Mouse (Mus musculus): ENCODE measurements around the gene Dnmt1. TPM values are rescaled to one million over a fixed set of nuclear protein-coding genes. Genes with fewer than 3 reads are reported as not detected.

Dnmt1 gene
- total and polyA plus RNA-seq, 3 experiments: 148 to 209 (median 197) TPM

GRCm38 (mm10) chr9:20887191-20887590 is 72.5 kb downstream of the Dnmt1 start:
- Histone ChIP-seq H3K9me3 (replicated peaks) (peaks cover 9% of the 10 kb centered on the region), H3K27me3 (ENCODE audit: insufficient read depth, low read length) (no peaks in the 10 kb centered on the region), H3K4me1 (ENCODE audit: insufficient read depth, low read depth, low read length) (peaks cover 35% of the 10 kb centered on the region), H3K36me3 (replicated peaks) (peaks cover 31% of the 10 kb centered on the region), H3K4me3 (ENCODE audit: low read depth, low read length) (no peak overlapping the region)
- no peak for DNase-seq (ENCODE audit: low spot score)
- no peak for ATAC-seq (ENCODE audit: extremely low read depth, insufficient number of reproducible peaks, low FRiP score, poor library complexity, severe bottlenecking)
- no peak for TF ChIP-seq POLR2AphosphoS5 (IDR thresholded peaks at IDR 0.05; ENCODE audit: insufficient replicate concordance, low read depth, low read length)
- no peak for TF ChIP-seq GATA2 (IDR thresholded peaks at IDR 0.05; ENCODE audit: borderline replicate concordance, low read depth, low read length)
- no peak for TF ChIP-seq GATA1 (IDR thresholded peaks at IDR 0.05; ENCODE audit: borderline replicate concordance, low read length)

GRCm38 (mm10) chr9:20886563-20886962 is 73.1 kb downstream of the Dnmt1 start:
- peaks cover 24% of the 10 kb centered on the region for H3K36me3 ChIP-seq (replicated peaks)
- peaks cover 29% of the 10 kb centered on the region for H3K4me1 ChIP-seq (ENCODE audit: insufficient read depth, low read depth, low read length)
- ATAC-seq (ENCODE audit: extremely low read depth, insufficient number of reproducible peaks, low FRiP score, poor library complexity, severe bottlenecking) (no peak), DNase-seq (ENCODE audit: low spot score) (no peak)
- peaks cover 9% of the 10 kb centered on the region for H3K9me3 ChIP-seq (replicated peaks)
- no peak overlapping the region for H3K4me3 ChIP-seq (ENCODE audit: low read depth, low read length)
- H3K27me3 ChIP-seq (ENCODE audit: insufficient read depth, low read length): no peaks in the 10 kb centered on the region
- no peak for TF ChIP-seq CTCF (IDR thresholded peaks at IDR 0.05; ENCODE audit: low read depth, low read length)
- TF ChIP-seq POLR2AphosphoS5 (IDR thresholded peaks at IDR 0.05; ENCODE audit: insufficient replicate concordance, low read depth, low read length): no peak
- TF ChIP-seq GATA1 (IDR thresholded peaks at IDR 0.05; ENCODE audit: borderline replicate concordance, low read length): no peak
- TF ChIP-seq GATA2 (IDR thresholded peaks at IDR 0.05; ENCODE audit: borderline replicate concordance, low read depth, low read length): no peak
- no peak for TF ChIP-seq TAL1 (conservative IDR thresholded peaks at IDR 0.05; ENCODE audit: low read depth, low read length)

- peaks cover 2% of the 10 kb centered on the region for H3K9me3 ChIP-seq (replicated peaks)
- no peak for TF ChIP-seq CTCF (IDR thresholded peaks at IDR 0.05; ENCODE audit: low read depth, low read length)
- TF ChIP-seq POLR2AphosphoS5 (IDR thresholded peaks at IDR 0.05; ENCODE audit: insufficient replicate concordance, low read depth, low read length): no peak
- no peak for TF ChIP-seq GATA1 (IDR thresholded peaks at IDR 0.05; ENCODE audit: borderline replicate concordance, low read length)
- no peak for TF ChIP-seq TAL1 (conservative IDR thresholded peaks at IDR 0.05; ENCODE audit: low read depth, low read length)
- TF ChIP-seq GATA2 (IDR thresholded peaks at IDR 0.05; ENCODE audit: borderline replicate concordance, low read depth, low read length): no peak
- peak within 1 kb of the TSS; percentile 71 for H3K4me3 ChIP-seq (ENCODE audit: low read depth, low read length)
- peaks cover 12% of the 10 kb centered on the region; the same call in 1 of the 2 replicates for H3K27me3 ChIP-seq (ENCODE audit: insufficient read depth, low read length)
- ATAC-seq (ENCODE audit: extremely low read depth, insufficient number of reproducible peaks, low FRiP score, poor library complexity, severe bottlenecking) (no peak), DNase-seq (ENCODE audit: low spot score) (no peak)
- H3K4me1 ChIP-seq (ENCODE audit: insufficient read depth, low read depth, low read length): peaks cover 24% of the 10 kb centered on the region
- H3K36me3 ChIP-seq (replicated peaks): peaks cover 3% of the 10 kb centered on the region
Measured at GRCm38 (mm10) chr9:20879097-20879792, 80.4 kb downstream of the Dnmt1 start, which contains the start of gene Angptl6. Gene Angptl6 (minus strand): TSS chr9:20879727.

- DNase-seq (ENCODE audit: low spot score) (no peak), ATAC-seq (ENCODE audit: extremely low read depth, insufficient number of reproducible peaks, low FRiP score, poor library complexity, severe bottlenecking) (no peak)
- H3K27me3 ChIP-seq (ENCODE audit: insufficient read depth, low read length): peaks cover 12% of the 10 kb centered on the region; the same call in 1 of the 2 replicates
- peak overlapping the region; percentile 71 for H3K4me3 ChIP-seq (ENCODE audit: low read depth, low read length)
- TF ChIP-seq GATA1 (IDR thresholded peaks at IDR 0.05; ENCODE audit: borderline replicate concordance, low read length): no peak
- TF ChIP-seq CTCF (IDR thresholded peaks at IDR 0.05; ENCODE audit: low read depth, low read length): no peak
- no peak for TF ChIP-seq POLR2AphosphoS5 (IDR thresholded peaks at IDR 0.05; ENCODE audit: insufficient replicate concordance, low read depth, low read length)
- no peak for TF ChIP-seq TAL1 (conservative IDR thresholded peaks at IDR 0.05; ENCODE audit: low read depth, low read length)
- TF ChIP-seq GATA2 (IDR thresholded peaks at IDR 0.05; ENCODE audit: borderline replicate concordance, low read depth, low read length): no peak
- no peaks in the 10 kb centered on the region for H3K9me3 ChIP-seq (replicated peaks)
- H3K4me1 ChIP-seq (ENCODE audit: insufficient read depth, low read depth, low read length): peaks cover 24% of the 10 kb centered on the region
- H3K36me3 ChIP-seq (replicated peaks): peaks cover 3% of the 10 kb centered on the region
Measured at GRCm38 (mm10) chr9:20878710-20879065, 81.0 kb downstream of the Dnmt1 start.

- peak; percentile 74 for ATAC-seq (ENCODE audit: extremely low read depth, insufficient number of reproducible peaks, low FRiP score, poor library complexity, severe bottlenecking)
- no peaks in the 10 kb centered on the region for H3K9me3 ChIP-seq (replicated peaks)
- TF ChIP-seq GATA2 (IDR thresholded peaks at IDR 0.05; ENCODE audit: borderline replicate concordance, low read depth, low read length) (no peak), CTCF (IDR thresholded peaks at IDR 0.05; ENCODE audit: low read depth, low read length) (peak; percentile 46)
- DNase-seq (ENCODE audit: low spot score): peak; percentile 96
- H3K27me3 ChIP-seq (ENCODE audit: insufficient read depth, low read length): peaks cover 12% of the 10 kb centered on the region; the same call in 1 of the 2 replicates
- H3K36me3 ChIP-seq (replicated peaks): peaks cover 3% of the 10 kb centered on the region
- peaks cover 24% of the 10 kb centered on the region for H3K4me1 ChIP-seq (ENCODE audit: insufficient read depth, low read depth, low read length)
- H3K4me3 ChIP-seq (ENCODE audit: low read depth, low read length): peak overlapping the region; percentile 71
Measured at GRCm38 (mm10) chr9:20878041-20878709, 81.5 kb downstream of the Dnmt1 start.

GRCm38 (mm10) chr9:20877118-20878040 is 82.3 kb downstream of the Dnmt1 start:
- H3K4me3 ChIP-seq (ENCODE audit: low read depth, low read length): peak overlapping the region; percentile 71
- peaks cover 18% of the 10 kb centered on the region; the same call in 1 of the 2 replicates for H3K27me3 ChIP-seq (ENCODE audit: insufficient read depth, low read length)
- H3K4me1 ChIP-seq (ENCODE audit: insufficient read depth, low read depth, low read length): peaks cover 24% of the 10 kb centered on the region
- TF ChIP-seq GATA2 (IDR thresholded peaks at IDR 0.05; ENCODE audit: borderline replicate concordance, low read depth, low read length): no peak
- no peak for TF ChIP-seq POLR2AphosphoS5 (IDR thresholded peaks at IDR 0.05; ENCODE audit: insufficient replicate concordance, low read depth, low read length)
- TF ChIP-seq GATA1 (IDR thresholded peaks at IDR 0.05; ENCODE audit: borderline replicate concordance, low read length): no peak
- TF ChIP-seq TAL1 (conservative IDR thresholded peaks at IDR 0.05; ENCODE audit: low read depth, low read length): no peak
- no peak for TF ChIP-seq CTCF (IDR thresholded peaks at IDR 0.05; ENCODE audit: low read depth, low read length)
- DNase-seq (ENCODE audit: low spot score): no peak
- H3K9me3 ChIP-seq (replicated peaks): no peaks in the 10 kb centered on the region
- ATAC-seq (ENCODE audit: extremely low read depth, insufficient number of reproducible peaks, low FRiP score, poor library complexity, severe bottlenecking): no peak
- H3K36me3 ChIP-seq (replicated peaks): peaks cover 3% of the 10 kb centered on the region

All from G1E (cell line).